Mouse (Mus musculus): ENCODE data around the gene Ginm1. TPM values are rescaled to one million over a fixed set of nuclear protein-coding genes. Genes with fewer than 3 reads are reported as not detected.

The Ginm1 gene
- polyA plus RNA-seq (2012) = 18.0 and 18.2 TPM in 2 replicates

DNA sequence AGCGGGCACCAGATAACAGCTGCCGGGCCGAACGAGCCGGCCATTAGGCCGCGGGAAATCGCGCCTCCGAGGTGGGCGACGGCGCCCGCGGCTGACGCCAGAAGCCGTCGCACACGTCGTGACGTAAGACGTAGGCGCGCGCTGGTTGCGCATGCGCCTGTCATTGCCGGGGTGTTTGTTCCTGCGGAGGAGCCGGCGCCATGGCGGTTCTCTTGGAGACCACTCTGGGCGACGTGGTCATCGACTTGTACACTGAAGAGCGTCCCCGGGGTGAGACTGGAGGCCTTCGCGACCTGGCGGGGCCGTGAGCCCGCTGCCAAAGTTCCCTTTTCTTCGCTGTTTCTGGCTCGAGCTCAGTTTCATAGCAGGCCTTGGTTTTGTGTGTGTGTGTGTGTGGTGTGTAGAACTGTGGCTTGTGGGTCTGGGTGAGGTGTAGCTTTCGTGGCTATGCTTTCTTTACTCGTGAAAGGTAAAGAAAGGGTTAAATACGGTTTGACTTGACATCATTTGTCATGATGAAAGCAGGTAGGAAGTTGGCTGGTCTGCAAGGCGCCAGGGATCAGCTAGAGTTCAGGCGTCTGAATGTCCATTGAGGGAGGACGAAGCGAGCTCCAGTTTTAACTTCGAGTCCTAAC lies at the start of gene Ginm1, which contains the start of gene Ppil4:
TSS of gene Ginm1 (minus strand) at position 74 of the 635 bp plus-strand sequence.
TSS of gene Ppil4 (plus strand) at position 141 of the 635 bp plus-strand sequence.

GRCm38 (mm10) chr10:7832171-7832676 lies 39.6 kb upstream of the Ginm1 start, which contains the start of gene Zc3h12d:
Gene Zc3h12d, plus strand, starts transcription at chr10:7832470.

DNA sequence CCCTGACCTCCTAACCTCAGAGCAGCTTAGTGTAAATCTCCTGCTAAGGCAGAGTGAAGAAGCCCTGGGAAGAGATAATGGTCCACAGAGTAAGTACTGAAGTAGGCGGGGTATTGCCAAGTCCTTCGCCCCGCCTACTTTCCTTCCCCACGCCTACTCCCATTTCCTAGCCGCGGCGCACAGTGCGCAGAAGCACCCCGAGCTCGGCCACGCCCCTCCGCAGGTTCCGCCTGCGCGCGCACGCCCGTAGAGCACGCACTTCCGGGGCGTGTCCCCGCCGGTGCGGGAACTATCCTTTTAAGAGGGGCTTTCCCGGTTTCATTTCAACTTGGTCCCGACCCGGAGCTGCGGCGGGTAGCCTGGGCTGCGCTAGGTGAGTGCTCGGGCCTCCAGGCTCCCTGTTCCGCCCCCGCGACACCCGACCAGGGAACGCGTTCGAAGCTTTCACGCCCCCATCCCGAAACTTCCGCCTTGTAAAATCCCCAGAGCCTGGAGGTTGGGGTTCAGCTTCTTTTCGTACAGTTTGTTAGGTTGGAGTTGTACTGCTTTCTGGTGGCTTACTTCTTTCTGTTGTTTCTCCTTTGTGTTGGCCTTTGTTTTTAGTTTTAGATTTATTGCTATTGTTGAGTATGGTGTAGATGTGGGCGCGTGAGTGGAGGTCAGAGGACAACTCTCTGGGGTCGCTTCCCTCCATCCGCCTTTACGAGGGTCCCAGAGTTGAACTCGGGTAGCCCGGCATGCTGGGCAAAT lies 66.7 kb downstream of the Ginm1 start, which contains the start of gene Katna1:
TSS of gene Katna1 (plus strand) at position 250 of the 750 bp plus-strand sequence.

Other genes starting within 250 kb of the Ginm1 start
- 1.4 and 2.3 TPM in 2 replicates for gene Lrp11, start 203.0 kb downstream of the Ginm1 start, polyA plus RNA-seq (2012)
- gene Nup43, start 125.3 kb downstream of the Ginm1 start, polyA plus RNA-seq (2012) = 0.41 and 1.4 TPM in 2 replicates
- gene Pcmt1, start 111.7 kb downstream of the Ginm1 start, polyA plus RNA-seq (2012) = 49.7 and 50.1 TPM in 2 replicates
- 5.8 and 8.4 TPM in 2 replicates for gene Lats1, start 111.6 kb downstream of the Ginm1 start, polyA plus RNA-seq (2012)
- 2.2 and 3.6 TPM in 2 replicates for gene Katna1, start 66.8 kb downstream of the Ginm1 start, polyA plus RNA-seq (2012)
- gene Ppil4, start 67 bp upstream of the Ginm1 start, polyA plus RNA-seq (2012) = 2.7 and 5.0 TPM in 2 replicates
- gene Zc3h12d, start 39.6 kb upstream of the Ginm1 start, polyA plus RNA-seq (2012) = 0.21 and 0.26 TPM in 2 replicates
- 14.0 and 18.4 TPM in 2 replicates for gene Tab2, start 163.4 kb upstream of the Ginm1 start, polyA plus RNA-seq (2012)